Mouse (Mus musculus) liver, embryonic 14.5 days (tissue): Measurements from ENCODE around the gene Trpm6. TPM values are rescaled to one million over a fixed set of nuclear protein-coding genes. Genes with fewer than 3 reads are reported as not detected.

Source experiments
- ATAC-seq: fragments of 200-750 bp; cut with Nextera tagmentation; 2 replicates; pipeline ENCODE4 v1.8.0; 2017; ENCODE audit warnings: moderate number of reproducible peaks, mild to moderate bottlenecking, moderate library complexity; ENCODE audit not compliant: insufficient read depth
- DNase-seq, 3 experiments: peaks; one replicate each; pipeline ENCODE4 v3.0.0-alpha.2; 2012 to 2013; ENCODE audit warnings: low read depth in 3 of 3, low spot score in 3 of 3
- H3K27ac ChIP-seq: fragments of 300-500 bp; sonication (generic); 2 replicates; pipeline ENCODE4 v1.5.1; 2014; ENCODE audit warnings: moderate library complexity, mild to moderate bottlenecking, control low read depth, inconsistent platforms
- H3K27me3 ChIP-seq: fragments of 300-500 bp; sonication (generic); 2 replicates; pipeline ENCODE4 v1.6.1; 2014; ENCODE audit warnings: mild to moderate bottlenecking, low read length, moderate library complexity; ENCODE audit not compliant: control insufficient read depth, insufficient read depth
- H3K36me3 ChIP-seq: fragments of 300-500 bp; sonication (generic); replicated peaks from 2 replicates; pipeline ENCODE4 v1.6.1; 2014; ENCODE audit warnings: low read depth; ENCODE audit not compliant: control insufficient read depth, insufficient read depth
- H3K4me1 ChIP-seq, 2 experiments: fragments of 200-500 bp in 1 of 2; fragments of 300-500 bp in 1 of 2; sonication (generic) in 1 of 2; replicated peaks; 2 replicates each; pipeline ENCODE4 v1.6.1; 2012 to 2014; ENCODE audit warnings: antibody characterized with exemption in 1 of 2, inconsistent platforms in 1 of 2, low read length in 1 of 2; ENCODE audit not compliant: control insufficient read depth in 2 of 2, insufficient read depth in 2 of 2
- H3K4me2 ChIP-seq: fragments of 300-500 bp; sonication (generic); 2 replicates; pipeline ENCODE4 v1.6.1; 2014; ENCODE audit warnings: low read depth, mild to moderate bottlenecking, control low read depth, moderate library complexity
- H3K4me3 ChIP-seq, 2 experiments: fragments of 200-500 bp in 1 of 2; fragments of 300-500 bp in 1 of 2; sonication (generic) in 1 of 2; 2 replicates each; pipeline ENCODE4 v1.5.1; 2012 to 2014; ENCODE audit warnings: low read depth in 2 of 2, low read length in 2 of 2, mild to moderate bottlenecking in 2 of 2, control low read depth in 1 of 2, inconsistent platforms in 1 of 2, moderate library complexity in 1 of 2; ENCODE audit not compliant: insufficient read depth in 1 of 2
- H3K9ac ChIP-seq: fragments of 300-500 bp; sonication (generic); replicated peaks from 2 replicates; pipeline ENCODE4 v1.6.1; 2014; ENCODE audit warnings: mild to moderate bottlenecking, control low read depth, moderate library complexity
- H3K9me3 ChIP-seq: fragments of 300-500 bp; sonication (generic); 2 replicates; pipeline ENCODE4 v1.6.1; 2016; ENCODE audit warnings: low read length, mixed read lengths; ENCODE audit not compliant: control insufficient read depth
- CTCF ChIP-seq: IDR thresholded peaks from 2 replicates; pipeline ENCODE4 v1.5.1; 2016; ENCODE audit warnings: antibody characterized with exemption, low read depth, control low read depth
- EP300 ChIP-seq: IDR thresholded peaks from 2 replicates; pipeline ENCODE4 v1.6.1; 2016; ENCODE audit warnings: antibody characterized with exemption, low read depth
- WGBS: fragments of 180-500 bp; shearing (Covaris S2); extraction: QIAGEN DNeasy Blood & Tissue Kit; methylation state at CpG from one replicate; pipeline ENCODE4 v1.1.7; 2014; ENCODE audit not compliant: insufficient replicate concordance; 5-methylcytosine and 5-hydroxymethylcytosine counted together
- polyA plus RNA-seq, 2 experiments: library from polyadenylated mRNA; depleted of rRNA in 1 of 2; stranded (reverse) in 1 of 2; unstranded in 1 of 2; fragments of >200 nt; fragmentation: Nextera tagmentation in 1 of 2; extraction: Ambion mirVana in 1 of 2; gene quantifications; 2 replicates each; pipeline versions ENCODE4 v1.2.1 to v1.2.3; 2012 to 2014

Gene Trpm6
- polyA plus RNA-seq, 2 experiments = 0.01 TPM; not detected in 1

DNA sequence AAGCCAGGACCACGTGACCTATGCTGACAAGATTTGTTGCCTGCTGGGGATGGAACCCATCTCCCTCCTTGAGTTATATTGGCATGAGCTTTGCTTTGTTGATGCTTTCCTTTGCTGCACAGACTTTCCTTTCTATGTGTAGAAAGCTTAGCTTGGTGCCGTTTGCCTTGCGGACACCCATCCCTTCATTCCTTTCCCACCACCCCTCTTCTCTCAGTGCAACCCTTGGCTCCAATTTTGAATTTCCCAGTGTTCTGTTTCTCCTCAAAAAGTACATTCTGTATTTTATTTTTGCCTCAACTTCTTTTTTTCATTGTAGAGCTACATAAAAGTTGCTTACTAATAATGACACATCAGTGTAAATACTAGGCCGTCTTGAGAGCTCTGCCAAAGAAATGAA lies 96.6 kb downstream of the Trpm6 start:
- no peak overlapping the region for H3K4me2 ChIP-seq
- H3K27me3 ChIP-seq = no peaks in the 10 kb centered on the region
- no peaks in the 10 kb centered on the region for H3K36me3 ChIP-seq
- TF ChIP-seq EP300 = no peak
- no peak for TF ChIP-seq CTCF
- H3K9ac ChIP-seq = no peak overlapping the region
- no peak overlapping the region for H3K4me3 ChIP-seq
- no peak for ATAC-seq
- 63% methylated on average over 4 of the region's 4 CpGs for WGBS
- no peak overlapping the region for H3K27ac ChIP-seq
- no peak for DNase-seq
- no peaks in the 10 kb centered on the region for H3K4me1 ChIP-seq
- no peaks in the 10 kb centered on the region for H3K9me3 ChIP-seq

GRCm38 (mm10) chr19:18868311-18868710 lies 118.5 kb downstream of the Trpm6 start:
- H3K4me2 ChIP-seq = no peak overlapping the region
- H3K9ac ChIP-seq = no peak overlapping the region
- 33% methylated on average over 4 of the region's 4 CpGs for WGBS
- DNase-seq (no peak), ATAC-seq (no peak)
- no peaks in the 10 kb centered on the region for H3K9me3 ChIP-seq
- no peak for TF ChIP-seq EP300
- no peak for TF ChIP-seq CTCF
- no peaks in the 10 kb centered on the region for H3K4me1 ChIP-seq
- H3K27me3 ChIP-seq = no peaks in the 10 kb centered on the region
- no peaks in the 10 kb centered on the region for H3K36me3 ChIP-seq
- H3K27ac ChIP-seq = no peak overlapping the region
- no peak overlapping the region for H3K4me3 ChIP-seq

DNA sequence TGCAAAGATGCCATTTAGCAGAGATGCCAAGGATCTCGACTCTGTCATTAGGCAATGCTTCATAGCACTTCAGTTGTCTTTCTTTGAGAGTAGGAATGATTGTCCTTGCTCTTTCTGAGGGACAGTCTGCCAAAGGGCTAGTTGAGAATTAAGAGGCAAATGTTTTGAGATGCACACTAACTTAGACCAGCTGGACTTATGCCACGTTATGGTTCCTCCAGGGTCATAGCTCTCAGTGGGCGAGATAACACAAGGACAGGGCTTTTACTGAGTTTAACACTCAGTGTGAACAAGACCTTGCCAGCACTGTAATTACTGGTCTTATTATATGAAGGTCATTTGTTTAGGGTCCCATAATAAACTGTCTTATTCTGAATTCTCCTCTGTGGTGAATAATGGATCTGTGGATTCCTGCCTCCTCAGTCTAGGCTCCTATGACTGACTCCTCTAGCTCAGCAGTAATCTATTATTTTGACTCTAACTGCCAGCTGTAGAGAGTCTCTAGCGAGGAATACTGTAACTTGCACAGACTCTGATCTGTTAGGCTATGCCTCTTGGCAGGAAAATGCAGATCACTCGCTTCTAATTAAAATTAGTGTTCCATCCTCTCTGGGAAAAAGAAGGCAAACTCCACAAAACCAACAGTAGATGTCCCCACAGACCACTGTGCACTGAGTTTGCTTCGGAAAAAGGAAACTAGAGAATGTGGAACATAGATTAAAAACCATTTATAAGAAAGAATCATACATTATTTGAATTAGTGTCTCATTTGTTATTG lies 123.2 kb downstream of the Trpm6 start:
- Histone ChIP-seq H3K9ac (no peak overlapping the region), H3K27me3 (no peaks in the 10 kb centered on the region), H3K9me3 (no peaks in the 10 kb centered on the region), H3K36me3 (no peaks in the 10 kb centered on the region), H3K27ac (no peak overlapping the region), H3K4me1 (no peaks in the 10 kb centered on the region), H3K4me2 (no peak overlapping the region), H3K4me3 (no peak overlapping the region)
- no peak for DNase-seq
- TF ChIP-seq EP300 = no peak
- TF ChIP-seq CTCF = no peak
- WGBS = 46% methylated on average over 6 of the region's 6 CpGs
- ATAC-seq = no peak

- no peak for DNase-seq
- Histone ChIP-seq H3K4me2 (no peak overlapping the region), H3K27ac (no peak overlapping the region), H3K4me1 (no peaks in the 10 kb centered on the region), H3K9ac (no peak overlapping the region), H3K9me3 (no peaks in the 10 kb centered on the region), H3K4me3 (no peak overlapping the region), H3K27me3 (no peaks in the 10 kb centered on the region), H3K36me3 (no peaks in the 10 kb centered on the region)
- no peak for TF ChIP-seq CTCF
- TF ChIP-seq EP300 = no peak
- 57% methylated on average over 16 of the region's 16 CpGs for WGBS
- ATAC-seq = no peak
Measured at GRCm38 (mm10) chr19:18873709-18874644, 124.2 kb downstream of the Trpm6 start.

DNA sequence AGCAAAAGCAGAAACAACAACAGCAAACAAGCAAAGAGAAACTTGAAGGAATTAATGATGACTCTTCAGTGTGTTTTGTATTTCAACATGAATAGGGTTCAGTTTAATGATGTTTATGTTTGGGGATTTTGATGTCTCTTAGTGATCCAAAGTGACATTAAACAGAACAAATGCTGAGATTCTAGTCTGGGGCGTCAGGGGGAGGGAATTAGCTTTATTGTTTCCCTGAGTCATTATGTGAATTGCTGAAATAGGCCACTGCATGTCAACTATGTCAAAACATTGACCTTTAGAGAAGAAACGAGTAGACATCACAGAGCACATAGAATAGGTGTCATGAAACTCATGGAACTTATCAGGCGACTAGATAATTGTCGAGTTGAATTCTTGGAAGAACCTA lies 129.5 kb downstream of the Trpm6 start:
- WGBS = 39% methylated on average over 4 of the region's 4 CpGs
- Histone ChIP-seq H3K27me3 (no peaks in the 10 kb centered on the region), H3K36me3 (no peaks in the 10 kb centered on the region), H3K27ac (no peak overlapping the region), H3K4me3 (no peak overlapping the region), H3K4me1 (no peaks in the 10 kb centered on the region), H3K4me2 (no peak overlapping the region), H3K9ac (no peak overlapping the region), H3K9me3 (no peaks in the 10 kb centered on the region)
- ATAC-seq (no peak), DNase-seq (no peak)
- no peak for TF ChIP-seq CTCF
